Comparison of ENCODE assay signal across 7 mouse cellular contexts in the genomic region with DNA sequence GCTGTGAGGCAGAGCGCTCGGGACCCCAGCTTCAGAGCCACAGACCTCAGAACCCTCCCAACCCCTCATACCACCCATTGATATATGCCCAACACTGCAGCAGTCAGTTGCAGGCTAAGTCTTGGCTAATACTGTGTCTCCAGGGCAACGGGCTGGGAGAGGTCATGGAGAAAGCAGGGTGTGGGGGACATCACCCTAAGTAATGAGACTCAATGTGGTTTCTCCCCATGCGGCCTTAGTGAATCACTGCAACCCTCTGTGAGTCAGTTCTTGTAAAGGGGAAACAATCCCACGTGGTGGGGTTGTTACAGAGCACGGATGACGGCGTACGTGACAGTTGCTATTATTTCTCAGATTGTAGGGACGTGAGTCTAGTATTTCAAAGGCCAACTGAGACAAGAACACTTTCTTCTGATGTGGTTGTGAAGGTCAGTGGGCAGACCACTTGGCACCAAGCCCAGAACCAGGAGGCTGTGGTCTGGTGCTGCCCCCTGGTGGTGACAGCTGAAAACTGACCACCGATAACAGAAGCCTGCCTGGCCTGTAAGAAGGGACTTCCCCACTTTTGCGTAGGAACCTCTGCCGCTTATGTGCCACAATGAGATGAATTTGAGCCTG. TPM values are rescaled to one million over a fixed set of nuclear protein-coding genes. Genes with fewer than 3 reads are reported as not detected.
DNase-seq lines count a peak whose midpoint lies in the region; ATAC-seq and TF ChIP-seq lines count a peak whose summit lies in the region.

No protein-coding gene starts in this region.

- H3K27ac ChIP-seq in intestine, embryonic 15.5 days = no peak overlapping the region
- H3K27ac ChIP-seq in midbrain, embryonic 14.5 days (replicated peaks; ENCODE audit: low read depth, low read length) = no peak overlapping the region
- H3K27ac ChIP-seq in small intestine, adult 2 months (ENCODE audit: insufficient read depth, low read depth, low read length) = no peak overlapping the region

- no peak overlapping the region for H3K9ac ChIP-seq in intestine, embryonic 15.5 days
- H3K9ac ChIP-seq in midbrain, embryonic 14.5 days (replicated peaks; ENCODE audit: low read length) = no peak overlapping the region

- H3K4me2 ChIP-seq in intestine, embryonic 15.5 days (replicated peaks) = no peak overlapping the region
- H3K4me2 ChIP-seq in midbrain, embryonic 14.5 days (ENCODE audit: low read length) = no peak overlapping the region

- TF ChIP-seq CTCF in small intestine, adult 2 months (IDR thresholded peaks at IDR 0.05; ENCODE audit: extremely low read depth, insufficient read length, insufficient replicate concordance, low read depth, low read length) = peak; percentile 93

- peak; percentile 75 for ATAC-seq in common myeloid progenitor, adult 5-6 weeks (replicated peaks; ENCODE audit: low read depth, poor library complexity, severe bottlenecking)
- peak; percentile 58 for ATAC-seq in intestine, embryonic 15.5 days
- peak; percentile 41; the same call in 1 of the 2 replicates for ATAC-seq in midbrain, embryonic 14.5 days (ENCODE audit: low FRiP score, low TSS enrichment)

- H3K4me3 ChIP-seq in intestine, embryonic 15.5 days (replicated peaks) = no peak overlapping the region
- no peak overlapping the region for H3K4me3 ChIP-seq in midbrain, embryonic 14.5 days (replicated peaks; ENCODE audit: low read depth, low read length)
- no peak overlapping the region for H3K4me3 ChIP-seq in small intestine, adult 2 months (ENCODE audit: low read depth, low read length)

- H3K9me3 ChIP-seq in intestine, embryonic 15.5 days = no peaks in the 10 kb centered on the region
- H3K9me3 ChIP-seq in midbrain, embryonic 14.5 days (ENCODE audit: control insufficient read depth, low read length) = no peaks in the 10 kb centered on the region

- TF ChIP-seq POLR2A in small intestine, adult 2 months (IDR thresholded peaks at IDR 0.05; ENCODE audit: low read depth, low read length) = no peak

- 0 out of 2 replicates have a peak, but pooled peaks cover 10% of the 10 kb centered on the region for H3K36me3 ChIP-seq in intestine, embryonic 15.5 days
- no peaks in the 10 kb centered on the region for H3K36me3 ChIP-seq in midbrain, embryonic 14.5 days (ENCODE audit: control insufficient read depth, insufficient read depth, low read length)
- peaks cover 38% of the 10 kb centered on the region for H3K36me3 ChIP-seq in small intestine, adult 2 months (ENCODE audit: control insufficient read depth, insufficient read depth, low read length)

- 0 out of 2 replicates have a peak, but pooled peaks cover 6% of the 10 kb centered on the region for H3K4me1 ChIP-seq in intestine, embryonic 15.5 days (replicated peaks)
- H3K4me1 ChIP-seq in midbrain, embryonic 14.5 days (ENCODE audit: control insufficient read depth, insufficient read depth, low read length) = no peaks in the 10 kb centered on the region
- no peaks in the 10 kb centered on the region; the same call in 1 of the 2 replicates for H3K4me1 ChIP-seq in small intestine, adult 2 months (ENCODE audit: control insufficient read depth, insufficient read depth, insufficient read length, low read length)

- DNase-seq in adrenal gland, adult 18-20 months (ENCODE audit: low spot score in 2 of 2) = peak; percentile 93 to 98
- DNase-seq in gastrocnemius, adult 8-10 months (ENCODE audit: low spot score in 2 of 2) = peak; percentile 72 to 74
- DNase-seq in left cerebral cortex, postnatal 36 days (ENCODE audit: low spot score in 2 of 2) = peak; percentile 77 to 81
- peak; percentile 86 for DNase-seq in midbrain, embryonic 14.5 days

- no peaks in the 10 kb centered on the region for H3K27me3 ChIP-seq in intestine, embryonic 15.5 days (replicated peaks)
- no peaks in the 10 kb centered on the region for H3K27me3 ChIP-seq in midbrain, embryonic 14.5 days (ENCODE audit: control insufficient read depth, insufficient read depth, low read length)
- H3K27me3 ChIP-seq in small intestine, adult 2 months (ENCODE audit: control insufficient read depth, insufficient read depth, low read length) = no peaks in the 10 kb centered on the region

- intact Hi-C loops in left cerebral cortex, postnatal 36 days (cut with DNase I) = no loop called here

- WGBS in intestine, embryonic 15.5 days = 49% methylated on average over 13 of the region's 13 CpGs
- 37% methylated on average over 13 of the region's 13 CpGs for WGBS in midbrain, embryonic 14.5 days
- 43% methylated on average over 13 of the region's 13 CpGs for WGBS in small intestine, adult 2 months

RNA-seq across cellular contexts. Expression of a gene that starts 10.3 kb away (rescaled TPM):
- 10 to 100 TPM; 53.2 to 60.3 TPM for total RNA-seq in adrenal gland, adult 18-20 months (2021)
- 11.0 and 19.1 TPM in 2 replicates for total RNA-seq in common myeloid progenitor, adult 5-6 weeks (2017)
- 100 to 1,000 TPM; 121 to 134 (median 131) TPM for total RNA-seq in gastrocnemius, adult 8-10 months (2022)
- 52.6 and 54.8 TPM in 2 replicates for polyA plus RNA-seq in intestine, embryonic 15.5 days (2015; fragmentation: Nextera tagmentation; extraction: Ambion mirVana)
- total RNA-seq in left cerebral cortex, postnatal 36 days (2021) = 10 to 100 TPM; 12.2 to 13.2 TPM
- 20.6 and 24.6 TPM in 2 replicates for polyA plus RNA-seq in midbrain, embryonic 14.5 days (2014; fragmentation: Nextera tagmentation; extraction: Ambion mirVana)
- 107 and 237 TPM in 2 replicates for polyA plus RNA-seq in small intestine, adult 2 months (2012; rRNA removed)

RNA-seq across cellular contexts. Expression of a gene that starts 18.2 kb away (rescaled TPM):
- total RNA-seq in adrenal gland, adult 18-20 months (2021) = 10 to 100 TPM; 60.6 to 78.3 TPM
- total RNA-seq in common myeloid progenitor, adult 5-6 weeks (2017) = 29.3 and 42.7 TPM in 2 replicates
- total RNA-seq in gastrocnemius, adult 8-10 months (2022) = 10 to 100 TPM; 15.4 to 22.5 (median 19.0) TPM
- polyA plus RNA-seq in intestine, embryonic 15.5 days (2015; fragmentation: Nextera tagmentation; extraction: Ambion mirVana) = 54.8 and 62.1 TPM in 2 replicates
- 10 to 100 TPM; 18.6 to 23.9 TPM for total RNA-seq in left cerebral cortex, postnatal 36 days (2021)
- 15.3 and 22.0 TPM in 2 replicates for polyA plus RNA-seq in midbrain, embryonic 14.5 days (2014; fragmentation: Nextera tagmentation; extraction: Ambion mirVana)
- polyA plus RNA-seq in small intestine, adult 2 months (2012; rRNA removed) = 53.6 and 84.7 TPM in 2 replicates

RNA-seq across cellular contexts. Expression of a gene that starts 43.0 kb away (rescaled TPM):
- 1 to 10 TPM; 1.5 to 9.9 TPM for total RNA-seq in adrenal gland, adult 18-20 months (2021)
- total RNA-seq in common myeloid progenitor, adult 5-6 weeks (2017) = 1.4 and 4.2 TPM in 2 replicates
- under 1 TPM in 1 of 4 experiments, not detected in 3; 0.94 TPM for total RNA-seq in gastrocnemius, adult 8-10 months (2022)
- 0.94 and 1.4 TPM in 2 replicates for polyA plus RNA-seq in intestine, embryonic 15.5 days (2015; fragmentation: Nextera tagmentation; extraction: Ambion mirVana)
- total RNA-seq in left cerebral cortex, postnatal 36 days (2021) = 1 to 10 TPM; 2.4 to 2.7 TPM
- polyA plus RNA-seq in midbrain, embryonic 14.5 days (2014; fragmentation: Nextera tagmentation; extraction: Ambion mirVana) = 0.32 and 1.1 TPM in 2 replicates
- polyA plus RNA-seq in small intestine, adult 2 months (2012; rRNA removed) = 3.2 and 5.1 TPM in 2 replicates

RNA-seq across cellular contexts. Expression of a gene that starts 57.7 kb away (rescaled TPM):
- 1 to 10 TPM; 2.3 TPM for total RNA-seq in adrenal gland, adult 18-20 months (2021)
- not detected in 2 replicates for total RNA-seq in common myeloid progenitor, adult 5-6 weeks (2017)
- total RNA-seq in gastrocnemius, adult 8-10 months (2022) = 10 to 100 TPM; 81.6 to 86.2 (median 81.9) TPM
- 3.1 and 4.1 TPM in 2 replicates for polyA plus RNA-seq in intestine, embryonic 15.5 days (2015; fragmentation: Nextera tagmentation; extraction: Ambion mirVana)
- 100 to 1,000 TPM; 116 to 137 TPM for total RNA-seq in left cerebral cortex, postnatal 36 days (2021)
- polyA plus RNA-seq in midbrain, embryonic 14.5 days (2014; fragmentation: Nextera tagmentation; extraction: Ambion mirVana) = 27.1 and 29.0 TPM in 2 replicates
- polyA plus RNA-seq in small intestine, adult 2 months (2012; rRNA removed) = 18.4 and 19.5 TPM in 2 replicates
